Mouse (Mus musculus): ENCODE data around the gene Cwf19l1. TPM values are rescaled to one million over a fixed set of nuclear protein-coding genes. Genes with fewer than 3 reads are reported as not detected.
"Not testable (repeated sequence)": the region's sequence is repeated elsewhere in the genome, so short reads cannot be mapped to it uniquely, and the experiment has no call there.

Cwf19l1 gene
- total RNA-seq (2021), result 10 to 100 TPM; 20.0 to 21.4 TPM
- long read RNA-seq, experiment 1, transcript Cwf19l1-201 (14 exons, 3,581 nt), result major isoform, 10 of 15 reads
- long read RNA-seq, experiment 1, partial matches to known transcripts, result 3 of 15 reads
- long read RNA-seq, experiment 1, other reads (novel, unspliced or antisense), result 2 of 15 reads
- long read RNA-seq, experiment 2, transcript Cwf19l1-201 (14 exons, 3,581 nt), result major isoform, 5 of 11 reads
- long read RNA-seq, experiment 2, partial matches to known transcripts, result 1 of 11 reads
- long read RNA-seq, experiment 2, other reads (novel, unspliced or antisense), result 5 of 11 reads

GRCm38 (mm10) chr19:44135072-44135959 lies at the start of gene Cwf19l1:
TSS of gene Cwf19l1 (minus strand) at chr19:44135876.
- peak; percentile 85 to 88 for DNase-seq (ENCODE audit: low spot score in 2 of 2)

- DNase-seq (ENCODE audit: low spot score in 2 of 2), result no peak
Measured at GRCm38 (mm10) chr19:44183968-44184367, 48.3 kb upstream of the Cwf19l1 start.

GRCm38 (mm10) chr19:44180502-44180901 lies 44.8 kb upstream of the Cwf19l1 start:
- DNase-seq (ENCODE audit: low spot score in 2 of 2), result no peak

DNA sequence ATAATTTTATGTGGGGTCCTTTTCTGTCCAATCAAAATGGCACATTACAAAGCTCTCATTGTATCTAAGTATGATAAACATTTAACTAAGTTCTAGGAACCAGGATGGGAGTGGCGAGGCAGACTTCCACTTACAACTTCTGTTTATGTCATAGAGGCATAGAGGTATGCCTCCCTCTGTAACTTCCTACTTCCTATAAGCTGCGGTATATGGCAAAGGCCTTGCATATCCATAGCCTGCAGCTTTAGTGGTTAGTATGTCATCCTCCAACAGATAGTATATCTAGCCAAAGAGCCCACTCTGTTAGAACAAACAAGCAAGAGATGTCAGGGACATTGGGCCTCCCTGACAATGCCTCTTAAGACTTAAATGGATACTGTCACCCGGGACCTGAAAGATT lies 41.1 kb upstream of the Cwf19l1 start:
- no peak for DNase-seq (ENCODE audit: low spot score in 2 of 2)

GRCm38 (mm10) chr19:44174835-44175234 lies 39.2 kb upstream of the Cwf19l1 start:
- DNase-seq (ENCODE audit: low spot score in 2 of 2), result no peak

DNA sequence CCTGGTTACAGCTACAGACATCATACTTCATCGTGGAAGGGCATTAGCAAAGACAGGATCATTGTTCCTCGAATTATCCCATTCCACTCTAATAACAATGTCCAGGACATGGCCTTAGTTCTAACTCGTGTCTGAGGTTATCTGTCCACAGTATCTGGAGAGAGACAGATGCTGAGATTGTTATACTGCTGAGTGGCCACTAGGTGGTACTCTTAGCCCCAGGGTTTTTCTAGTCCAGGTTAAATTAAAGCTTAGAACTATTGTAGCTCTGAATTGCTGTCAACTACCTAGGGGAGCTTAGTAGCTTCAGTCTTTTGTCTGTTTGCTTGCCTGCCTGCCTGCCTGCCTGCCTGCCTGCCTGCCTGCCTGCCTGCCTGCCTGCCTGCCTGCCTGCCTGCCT lies 25.8 kb upstream of the Cwf19l1 start:
- DNase-seq (ENCODE audit: low spot score in 2 of 2), result no peak

- DNase-seq (ENCODE audit: low spot score in 2 of 2), result no peak
Measured at GRCm38 (mm10) chr19:44159386-44159785, 23.7 kb upstream of the Cwf19l1 start.

DNA sequence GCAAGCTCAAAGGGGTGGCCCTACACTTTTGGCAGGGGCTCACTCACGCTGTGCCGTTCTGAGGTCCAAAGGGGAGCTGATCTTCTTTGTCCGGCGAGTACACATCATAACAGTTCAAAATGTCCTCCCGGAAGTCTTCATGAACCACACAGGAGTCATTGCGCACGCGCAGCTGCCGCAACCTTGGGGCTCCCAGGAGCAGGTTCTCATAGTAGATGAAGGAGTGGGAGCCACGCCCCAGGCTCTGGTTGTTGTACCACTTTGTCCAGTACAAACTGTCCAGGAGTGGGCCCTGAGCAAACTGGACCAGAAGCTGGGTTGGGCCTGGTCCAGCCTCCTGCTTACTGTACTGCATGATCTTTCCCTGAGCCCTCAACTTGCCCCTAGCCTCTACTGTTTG lies 21.3 kb upstream of the Cwf19l1 start:
- DNase-seq (ENCODE audit: low spot score in 2 of 2), result no peak

DNA sequence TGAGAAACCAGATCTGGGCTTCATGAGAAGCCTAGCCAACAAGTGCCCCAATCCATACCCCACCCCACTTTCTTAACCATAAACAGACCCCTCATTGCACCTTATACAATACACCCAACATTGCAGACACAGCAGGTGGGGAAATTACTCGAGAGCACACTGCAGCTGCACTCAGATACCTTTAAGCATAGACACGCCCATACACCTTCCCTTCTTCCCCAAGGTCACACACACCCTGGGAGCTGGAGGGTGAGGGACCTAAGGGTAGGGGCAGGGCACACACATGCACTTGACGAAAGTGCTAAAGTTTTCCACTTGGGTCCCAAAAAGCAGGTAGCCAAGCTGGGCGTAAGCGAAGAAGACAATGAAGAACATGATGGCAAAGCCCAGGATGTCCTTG lies 18.1 kb upstream of the Cwf19l1 start:
- no peak for DNase-seq (ENCODE audit: low spot score in 2 of 2)

DNA sequence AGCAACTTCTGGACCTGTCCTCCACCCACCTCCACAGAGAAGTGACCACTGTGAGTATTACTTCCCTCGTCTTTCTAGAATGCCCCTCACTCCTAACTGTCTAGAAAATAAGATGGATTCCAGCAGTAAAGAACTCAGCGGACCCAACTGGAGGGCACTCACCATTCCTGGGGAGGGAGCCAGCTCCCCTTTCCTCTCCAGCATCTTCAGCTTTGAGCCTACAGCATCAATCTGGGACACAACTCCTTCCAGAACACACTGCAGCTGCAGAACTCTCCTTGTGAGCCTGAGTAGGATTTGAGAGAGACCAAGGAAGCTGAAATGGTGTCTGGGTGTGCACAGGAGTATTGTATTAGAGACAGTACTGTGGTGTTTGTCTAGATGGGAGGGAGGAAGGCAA lies 13.3 kb upstream of the Cwf19l1 start:
- DNase-seq (ENCODE audit: low spot score in 2 of 2), result no peak

DNA sequence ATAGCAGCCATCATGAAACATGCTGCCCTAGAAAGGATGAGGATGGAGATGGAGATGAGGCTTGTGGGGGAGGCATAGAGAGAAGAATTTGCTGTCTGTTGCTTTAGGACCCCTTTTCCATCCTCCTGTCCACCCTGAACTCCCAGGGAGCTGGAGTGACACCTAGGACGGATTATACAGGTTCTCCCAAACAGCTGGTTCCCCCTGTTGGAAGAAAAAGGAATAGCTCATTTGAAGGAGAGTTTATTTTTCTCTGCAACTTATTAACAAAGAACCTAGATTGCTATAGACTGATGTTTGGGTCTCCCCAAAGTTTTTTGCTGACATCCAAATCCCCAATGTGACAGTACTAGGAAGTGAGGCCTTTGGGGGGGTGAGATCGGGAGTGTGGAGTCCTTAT lies 12.7 kb upstream of the Cwf19l1 start:
- DNase-seq (ENCODE audit: low spot score in 2 of 2), result no peak

DNA sequence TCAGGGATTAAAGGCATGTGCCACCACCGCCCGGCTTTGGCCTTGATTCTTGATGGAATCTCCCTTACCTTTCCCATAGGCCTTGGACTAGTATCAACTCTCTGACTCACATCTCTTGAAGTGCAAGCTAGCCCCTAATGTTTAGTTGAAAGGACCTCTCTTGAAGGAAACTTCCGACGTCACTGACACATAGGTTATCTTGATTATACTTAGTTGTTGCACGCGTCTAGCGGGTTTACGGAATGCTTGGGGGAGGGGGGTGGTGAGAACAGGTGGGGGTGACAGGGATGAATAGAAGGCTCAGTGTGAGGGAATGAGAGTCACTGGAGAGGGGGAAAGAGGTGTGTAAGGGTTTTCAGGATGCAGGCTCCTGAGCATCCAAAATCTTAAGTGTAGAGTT lies 11.3 kb upstream of the Cwf19l1 start:
- DNase-seq (ENCODE audit: low spot score in 2 of 2), result no peak

- no peak for DNase-seq (ENCODE audit: low spot score in 2 of 2)
Measured at GRCm38 (mm10) chr19:44146568-44146879, 10.8 kb upstream of the Cwf19l1 start.

- DNase-seq (ENCODE audit: low spot score in 2 of 2), result peak; percentile 90 to 93
Measured at GRCm38 (mm10) chr19:44145702-44146567, 10.3 kb upstream of the Cwf19l1 start, which contains the start of gene Bloc1s2. TSS of gene Bloc1s2 (minus strand) at chr19:44146446.

DNA sequence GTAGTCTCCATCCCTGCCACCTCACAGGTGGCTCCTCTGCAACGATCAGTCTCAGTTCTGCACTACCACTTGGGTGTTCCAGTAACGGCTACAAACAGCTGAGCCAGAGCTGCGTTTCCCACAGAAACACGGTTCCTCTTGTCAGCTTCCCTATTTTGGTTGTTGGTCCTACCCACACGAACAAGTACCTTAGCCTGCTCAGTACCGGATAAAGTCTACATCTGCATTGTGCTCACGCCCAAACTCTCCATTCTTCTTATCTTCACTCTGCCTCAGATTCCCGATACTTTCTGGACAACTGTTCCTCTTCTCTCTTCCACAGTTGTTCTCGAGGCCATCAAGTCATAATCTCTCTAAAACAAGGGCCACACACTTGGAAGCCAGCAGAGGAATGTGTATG lies 8.7 kb upstream of the Cwf19l1 start:
- no peak for DNase-seq (ENCODE audit: low spot score in 2 of 2)

GRCm38 (mm10) chr19:44135960-44136485 lies 347 bp upstream of the Cwf19l1 start:
- no peak for DNase-seq (ENCODE audit: low spot score in 2 of 2)

- DNase-seq (ENCODE audit: low spot score in 2 of 2), result no peak
Measured at GRCm38 (mm10) chr19:44132917-44133316, 2.8 kb downstream of the Cwf19l1 start.

- DNase-seq (ENCODE audit: low spot score in 2 of 2), result no peak
Measured at GRCm38 (mm10) chr19:44128560-44128959, 7.1 kb downstream of the Cwf19l1 start.

- DNase-seq (ENCODE audit: low spot score in 2 of 2), result no peak
Measured at GRCm38 (mm10) chr19:44127729-44128497, 7.8 kb downstream of the Cwf19l1 start.

DNA sequence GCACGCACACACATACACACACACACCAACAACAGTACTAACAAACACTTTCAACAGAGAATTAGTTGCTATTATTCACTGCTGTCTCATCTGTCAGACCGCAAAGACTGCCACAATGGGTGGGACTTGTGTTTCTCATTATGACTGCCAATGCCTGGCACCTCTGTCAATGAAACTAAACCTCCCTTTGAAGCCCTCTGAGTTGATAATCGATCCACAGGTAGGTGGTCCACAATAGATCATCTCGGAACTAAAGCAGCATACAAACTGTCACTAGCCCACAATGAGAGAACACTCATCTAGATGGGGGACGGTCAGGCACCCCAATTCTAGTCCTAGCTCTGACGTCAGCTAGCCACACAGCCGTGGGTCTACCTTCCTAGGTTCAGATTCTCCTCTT lies 14.5 kb downstream of the Cwf19l1 start:
- no peak for DNase-seq (ENCODE audit: low spot score in 2 of 2)

DNA sequence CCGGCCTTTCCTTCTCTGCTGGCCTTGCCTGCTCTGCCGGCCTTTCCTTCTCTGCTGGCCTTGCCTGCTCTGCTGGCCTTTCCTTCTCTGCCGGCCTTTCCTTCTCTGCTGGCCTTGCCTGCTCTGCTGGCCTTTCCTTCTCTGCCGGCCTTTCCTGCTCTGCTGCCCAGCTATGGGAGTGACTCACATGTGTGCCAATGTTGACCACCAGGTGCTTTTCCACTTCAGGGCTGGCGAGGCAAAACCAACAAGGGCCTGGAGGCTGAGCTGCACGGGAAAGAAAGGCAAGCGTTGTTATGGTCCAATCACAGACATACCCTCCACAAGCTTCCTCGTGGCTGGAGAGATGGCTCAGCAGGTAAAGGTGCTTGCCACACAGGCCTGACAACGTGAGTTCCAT lies 15.0 kb downstream of the Cwf19l1 start:
- not testable (repeated sequence) for DNase-seq (ENCODE audit: low spot score in 2 of 2)

All from left cerebral cortex, adult 18-20 months (tissue).